Mouse (Mus musculus) frontal cortex, postnatal 10 days (tissue): Measurements from ENCODE around the gene Nlgn1.
"Not testable (repeated sequence)": the region's sequence is repeated elsewhere in the genome, so short reads cannot be mapped to it uniquely, and the experiment has no call there.

Experiments used
- DNase-seq, 2 experiments: peaks; one replicate each; pipeline ENCODE4 v3.0.0; 2022; ENCODE audit warnings: low spot score in 2 of 2, mixed read lengths in 1 of 2

Nlgn1 gene

GRCm38 (mm10) chr3:25645895-25646691 lies 686.2 kb downstream of the Nlgn1 start:
- DNase-seq, result no peak

GRCm38 (mm10) chr3:25629198-25629597 lies 703.1 kb downstream of the Nlgn1 start:
- DNase-seq, result no peak

GRCm38 (mm10) chr3:25606597-25606996 lies 725.7 kb downstream of the Nlgn1 start:
- DNase-seq, result no peak

- no peak for DNase-seq
Observed at GRCm38 (mm10) chr3:25597513-25597912, 734.7 kb downstream of the Nlgn1 start.

GRCm38 (mm10) chr3:25575526-25575925 lies 756.7 kb downstream of the Nlgn1 start:
- no peak for DNase-seq

GRCm38 (mm10) chr3:25574840-25575239 lies 757.4 kb downstream of the Nlgn1 start:
- DNase-seq, result no peak

- not testable (repeated sequence) for DNase-seq
Observed at GRCm38 (mm10) chr3:25558513-25558912, 773.7 kb downstream of the Nlgn1 start.

- not testable (repeated sequence) for DNase-seq
Observed at GRCm38 (mm10) chr3:25549097-25549496, 783.2 kb downstream of the Nlgn1 start.

- DNase-seq, result not testable (repeated sequence)
Observed at GRCm38 (mm10) chr3:25524236-25524635, 808.0 kb downstream of the Nlgn1 start.

- no peak for DNase-seq
Observed at GRCm38 (mm10) chr3:25463051-25463450, 869.2 kb downstream of the Nlgn1 start.

GRCm38 (mm10) chr3:25456250-25456860 lies 875.9 kb downstream of the Nlgn1 start:
- no peak for DNase-seq

- no peak for DNase-seq
Observed at GRCm38 (mm10) chr3:25452314-25452713, 879.9 kb downstream of the Nlgn1 start.

GRCm38 (mm10) chr3:25450471-25450870 lies 881.8 kb downstream of the Nlgn1 start:
- no peak for DNase-seq

GRCm38 (mm10) chr3:25449356-25449755 lies 882.9 kb downstream of the Nlgn1 start:
- DNase-seq, result no peak

GRCm38 (mm10) chr3:25447181-25447580 lies 885.1 kb downstream of the Nlgn1 start:
- DNase-seq, result no peak

- no peak for DNase-seq
Observed at GRCm38 (mm10) chr3:25443657-25444056, 888.6 kb downstream of the Nlgn1 start.

- no peak for DNase-seq
Observed at GRCm38 (mm10) chr3:25442617-25443016, 889.6 kb downstream of the Nlgn1 start.

GRCm38 (mm10) chr3:25426931-25427330 lies 905.3 kb downstream of the Nlgn1 start:
- no peak for DNase-seq

- no peak for DNase-seq
Observed at GRCm38 (mm10) chr3:25412003-25412402, 920.3 kb downstream of the Nlgn1 start.
